Mouse (Mus musculus): Measurements from ENCODE around the gene Tbc1d10a.

The Tbc1d10a gene

DNA sequence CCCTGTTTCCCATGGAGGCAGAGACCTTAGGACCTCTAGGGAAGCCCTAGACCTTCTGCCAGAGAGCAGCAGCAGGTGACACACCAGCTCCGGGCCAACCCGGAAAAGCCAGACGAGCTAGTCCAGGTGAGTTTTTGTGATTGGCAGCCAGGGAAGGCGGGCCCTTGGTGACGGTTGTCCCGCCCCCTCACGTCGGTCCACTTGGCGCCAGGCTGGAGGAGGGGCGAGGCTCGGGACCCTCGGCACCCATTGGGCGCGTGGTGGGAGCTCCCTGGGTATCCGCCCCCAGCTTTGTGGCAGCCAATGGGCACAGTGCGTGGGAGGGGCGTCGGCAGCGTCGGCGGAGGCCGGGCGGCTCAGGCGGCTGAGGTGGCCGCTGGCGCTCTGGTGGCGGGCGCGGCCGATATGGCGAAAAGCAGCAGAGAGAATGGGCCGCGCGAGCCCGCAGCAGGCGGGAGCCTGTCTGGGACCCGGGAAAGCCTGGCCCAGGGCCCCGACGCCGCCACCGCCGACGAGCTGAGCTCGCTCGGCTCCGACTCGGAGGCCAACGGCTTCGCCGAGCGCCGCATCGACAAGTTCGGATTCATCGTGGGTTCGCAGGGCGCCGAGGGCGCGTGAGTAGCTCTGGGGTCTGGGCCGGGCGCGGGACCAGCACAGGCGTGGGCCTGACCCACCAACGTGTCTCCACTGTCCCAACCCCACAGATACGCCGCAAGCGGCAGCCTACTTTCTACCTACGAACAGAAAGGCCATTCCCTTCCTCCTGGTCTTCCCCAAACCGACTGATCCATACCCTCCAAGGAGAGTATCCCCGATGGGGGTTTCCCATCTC is at the start of gene Tbc1d10a:
Tbc1d10a (plus strand) TSS at position 304 of the 832 bp plus-strand sequence.
- peak; percentile 99 for DNase-seq (ENCODE audit: inconsistent ontology term)

- no peak for DNase-seq (ENCODE audit: inconsistent ontology term)
Measured at GRCm38 (mm10) chr11:4138964-4139363, 47.6 kb upstream of the Tbc1d10a start.

- DNase-seq (ENCODE audit: inconsistent ontology term), result no peak
Measured at GRCm38 (mm10) chr11:4141505-4141904, 45.1 kb upstream of the Tbc1d10a start.

GRCm38 (mm10) chr11:4142352-4142751 is 44.2 kb upstream of the Tbc1d10a start:
- no peak for DNase-seq (ENCODE audit: inconsistent ontology term)

DNA sequence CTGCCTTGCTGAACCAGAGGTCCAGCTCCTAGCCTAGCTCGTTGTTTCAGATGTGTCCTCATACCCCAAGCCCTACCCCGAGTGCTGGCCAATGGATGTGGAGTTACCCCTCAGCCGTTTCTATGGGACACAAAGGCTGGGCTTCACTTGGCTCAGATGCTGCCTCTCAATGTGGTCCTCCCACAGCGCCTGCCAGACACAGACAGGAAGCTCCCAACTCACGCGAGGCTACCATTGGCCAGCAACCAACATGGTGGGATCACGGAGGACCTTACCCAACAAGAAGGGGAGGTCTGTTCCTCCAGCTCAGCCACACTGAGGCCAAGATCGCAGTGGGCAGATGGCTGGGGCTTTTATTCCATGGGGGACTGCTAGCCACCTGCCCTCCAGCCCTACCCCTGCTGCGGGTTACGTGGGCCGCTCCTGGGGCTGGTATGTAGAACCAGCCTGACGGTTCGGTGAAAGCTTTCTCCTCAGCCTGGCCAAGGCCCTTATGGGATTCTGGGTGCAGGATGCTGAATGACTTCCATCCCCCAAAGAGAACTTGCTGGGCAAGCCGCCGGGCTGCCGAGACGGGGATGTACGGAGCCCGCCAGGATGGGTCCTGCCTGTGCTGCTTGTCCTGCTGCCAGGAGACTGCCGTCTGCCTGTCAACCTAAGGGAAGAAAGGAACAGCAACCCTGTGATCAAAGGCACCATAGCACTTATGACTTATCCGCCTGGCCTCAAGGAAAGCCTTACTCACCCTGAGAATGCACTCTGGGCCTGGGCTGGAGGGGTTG is 43.1 kb upstream of the Tbc1d10a start:
- DNase-seq (ENCODE audit: inconsistent ontology term), result no peak

GRCm38 (mm10) chr11:4146381-4146780 is 40.2 kb upstream of the Tbc1d10a start:
- DNase-seq (ENCODE audit: inconsistent ontology term), result no peak

DNA sequence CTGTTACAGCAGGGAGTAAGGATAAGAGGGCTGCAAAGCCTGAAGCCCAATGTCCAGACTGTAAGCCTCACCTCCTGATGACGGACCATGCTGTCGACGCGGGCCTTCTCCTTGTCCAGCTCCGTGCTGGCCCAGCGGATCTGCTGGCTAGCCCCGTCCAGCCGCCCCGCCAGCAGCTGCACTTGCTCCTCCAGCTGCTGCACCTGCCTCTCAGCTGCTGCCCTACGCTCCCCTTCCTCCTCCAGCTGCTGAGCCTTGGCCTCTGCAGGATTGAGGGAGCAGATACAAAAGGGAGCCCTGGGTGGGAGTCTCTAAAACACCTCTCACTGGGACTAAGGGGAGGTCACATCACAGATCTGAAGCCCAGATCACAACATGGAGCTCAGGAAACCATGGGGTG is 39.5 kb upstream of the Tbc1d10a start:
- DNase-seq (ENCODE audit: inconsistent ontology term), result no peak

GRCm38 (mm10) chr11:4148120-4148519 is 38.5 kb upstream of the Tbc1d10a start:
- DNase-seq (ENCODE audit: inconsistent ontology term), result no peak

DNA sequence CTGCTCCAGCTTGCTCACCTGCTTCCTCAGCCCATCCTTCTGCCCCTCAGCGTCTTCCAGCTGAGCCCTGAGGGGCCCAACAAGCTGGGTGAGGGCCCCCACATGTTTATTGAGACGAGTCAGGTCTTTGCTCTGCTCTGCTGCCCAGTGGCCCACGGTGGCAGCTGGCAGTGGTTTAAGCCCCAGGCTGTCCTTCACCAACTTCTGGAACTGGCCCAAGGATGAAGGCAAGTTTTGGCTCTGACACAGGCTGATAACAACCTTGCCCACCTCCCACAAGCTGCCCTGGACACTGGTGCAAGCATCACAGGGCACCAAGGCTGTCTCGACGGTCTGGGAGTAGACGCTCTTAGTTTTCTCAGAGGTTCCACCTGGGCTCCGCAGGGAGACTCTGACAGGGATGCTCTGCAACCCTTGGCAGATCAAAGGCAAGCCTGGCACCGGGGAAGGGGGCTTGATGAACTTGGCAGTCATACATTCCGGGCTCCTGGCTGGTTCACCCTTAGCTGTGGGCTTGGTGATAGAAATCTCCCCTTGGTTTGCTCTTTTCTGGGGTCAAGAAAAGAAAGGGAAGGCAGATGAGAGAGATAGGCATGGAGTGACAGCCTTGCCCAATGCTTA is 37.9 kb upstream of the Tbc1d10a start:
- DNase-seq (ENCODE audit: inconsistent ontology term), result no peak

DNA sequence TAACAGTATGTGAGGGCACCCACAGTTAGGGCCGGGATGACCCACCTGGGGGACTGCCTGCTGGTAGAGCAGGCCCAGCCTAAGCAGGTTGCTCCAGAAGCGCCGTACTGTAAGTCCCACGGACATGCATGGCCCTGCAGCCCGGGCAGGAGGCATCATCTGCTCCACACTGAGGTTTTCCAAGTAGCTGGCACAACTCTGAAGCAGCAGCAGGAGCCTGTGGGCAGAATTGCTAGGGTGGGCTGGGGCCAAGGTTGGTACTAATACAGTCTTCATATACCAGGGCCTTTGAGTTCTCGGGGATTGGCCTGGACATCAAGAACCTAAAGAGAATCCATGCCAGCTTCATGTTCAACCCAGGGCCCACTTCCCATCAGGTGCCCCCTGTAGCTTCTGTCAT is 36.7 kb upstream of the Tbc1d10a start:
- no peak for DNase-seq (ENCODE audit: inconsistent ontology term)

GRCm38 (mm10) chr11:4153694-4154093 is 32.9 kb upstream of the Tbc1d10a start:
- no peak for DNase-seq (ENCODE audit: inconsistent ontology term)

DNA sequence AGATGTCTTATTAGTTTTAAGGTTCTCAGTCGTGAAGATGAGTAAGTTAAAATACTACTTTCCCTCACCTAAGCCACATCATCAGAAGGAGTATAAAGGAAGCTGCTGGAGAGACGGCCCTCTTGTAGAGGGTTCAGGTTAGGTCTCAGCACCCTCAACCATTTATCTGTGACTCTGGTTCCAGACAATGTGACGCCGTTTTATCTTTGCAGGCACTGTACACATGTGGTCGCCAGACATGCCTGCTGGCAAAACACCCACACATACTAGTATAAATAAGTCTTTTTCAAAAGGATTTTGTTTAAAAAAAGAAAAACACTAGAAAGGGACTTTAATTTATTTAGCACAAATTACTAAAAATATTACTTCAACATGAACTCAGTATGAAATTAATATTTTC is 30.9 kb upstream of the Tbc1d10a start:
- no peak for DNase-seq (ENCODE audit: inconsistent ontology term)

DNA sequence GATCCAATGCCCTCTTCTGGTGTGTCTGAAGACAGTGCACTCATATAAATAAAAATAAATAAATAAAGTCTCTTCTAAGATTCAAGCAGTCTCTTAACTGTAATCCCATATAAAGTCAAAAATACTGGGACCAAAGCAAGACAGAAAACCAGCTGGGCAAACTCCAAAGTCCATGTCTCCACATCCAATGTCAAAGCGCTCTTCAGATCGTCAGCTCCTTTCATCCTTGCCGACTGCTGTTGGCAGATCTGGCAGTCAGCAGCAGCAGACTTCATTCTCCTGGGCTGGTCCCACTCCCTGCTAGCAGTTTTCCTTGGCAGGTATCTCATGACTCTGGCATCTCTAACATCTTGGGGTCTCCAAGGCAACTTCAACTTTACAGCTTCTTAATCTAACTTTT is 27.9 kb upstream of the Tbc1d10a start:
- no peak for DNase-seq (ENCODE audit: inconsistent ontology term)

DNA sequence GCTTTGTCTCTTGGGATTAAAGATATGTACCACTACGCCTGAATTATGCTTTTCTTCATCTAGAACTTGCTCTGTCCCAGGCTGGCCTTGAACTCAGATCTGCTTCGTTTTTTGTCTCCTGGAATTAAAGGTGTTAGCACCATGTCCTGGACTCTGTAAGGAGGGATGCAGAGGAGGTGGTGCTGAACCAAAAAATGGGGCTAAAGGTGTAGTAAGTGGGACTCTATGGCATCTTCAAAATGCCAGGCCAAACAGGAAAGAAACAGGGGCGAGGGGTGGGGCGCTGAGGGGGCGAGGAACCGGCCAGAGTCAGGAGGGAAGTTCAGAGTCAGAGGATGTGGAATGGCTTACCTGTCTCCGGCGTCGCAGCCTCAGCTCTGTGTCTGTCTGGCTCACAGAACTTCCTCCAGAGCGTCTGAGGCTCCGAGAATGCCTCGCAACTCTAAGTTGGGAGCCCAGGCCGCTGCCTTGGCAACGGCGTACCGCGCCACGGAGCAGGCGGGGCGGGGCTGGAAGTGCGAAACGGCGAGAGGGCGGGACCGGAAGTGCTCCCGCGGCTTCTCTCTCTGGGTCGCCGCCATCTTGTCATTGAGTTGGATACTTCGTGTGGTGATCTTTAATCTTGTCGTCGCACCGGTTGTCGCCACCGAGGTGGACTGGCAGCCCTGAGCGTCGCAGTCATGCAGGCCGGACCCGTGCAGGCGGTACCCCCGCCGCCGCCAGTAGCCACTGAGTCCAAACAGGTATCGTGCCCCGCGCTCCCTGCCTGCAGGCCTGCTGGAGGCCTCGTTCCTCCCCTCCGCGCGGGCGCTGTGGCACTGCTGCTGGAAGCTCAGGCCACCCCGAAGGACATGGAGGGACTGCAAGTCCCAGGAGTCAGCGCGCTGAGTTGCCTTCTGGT is 26.5 kb upstream of the Tbc1d10a start, which contains the start of the genes Ccdc157 and Sf3a1:
Ccdc157 (minus strand) TSS at position 486 of the 901 bp plus-strand sequence.
Sf3a1 (plus strand) TSS at position 543 of the 901 bp plus-strand sequence.
- DNase-seq (ENCODE audit: inconsistent ontology term), result peak; percentile 93

DNA sequence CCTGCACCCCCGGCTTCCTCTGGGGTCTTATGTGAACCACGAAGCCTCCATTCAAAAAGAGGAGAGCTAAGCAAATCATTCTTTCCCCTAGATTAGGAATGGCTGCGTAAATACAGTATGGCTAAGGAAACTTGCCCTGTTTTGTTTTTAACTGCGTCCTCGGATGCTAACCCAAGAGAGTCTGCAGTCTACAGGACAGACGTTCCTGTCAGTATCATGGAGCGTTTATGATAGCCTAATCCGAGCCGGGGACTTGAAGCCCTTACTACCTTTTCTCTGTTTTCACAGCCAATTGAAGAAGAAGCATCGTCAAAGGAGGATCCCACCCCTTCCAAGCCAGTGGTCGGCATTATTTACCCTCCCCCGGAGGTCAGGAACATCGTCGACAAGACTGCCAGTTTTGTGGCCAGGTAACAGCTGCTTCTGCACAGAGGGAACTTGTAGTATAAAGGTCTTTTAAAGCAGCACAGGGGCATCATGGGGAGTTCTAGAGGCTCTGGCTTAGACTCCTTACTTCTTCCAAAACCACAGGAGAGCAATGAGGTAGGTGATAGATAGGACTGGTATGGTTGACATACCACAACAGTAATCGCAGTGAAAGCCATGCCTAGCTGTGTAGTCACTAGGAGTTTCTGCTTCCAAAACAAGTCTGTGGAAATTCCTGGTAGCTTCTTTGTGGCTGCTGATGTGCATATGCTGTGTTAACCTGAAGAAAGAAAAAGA is 25.7 kb upstream of the Tbc1d10a start:
- peak; percentile 29 for DNase-seq (ENCODE audit: inconsistent ontology term)

DNA sequence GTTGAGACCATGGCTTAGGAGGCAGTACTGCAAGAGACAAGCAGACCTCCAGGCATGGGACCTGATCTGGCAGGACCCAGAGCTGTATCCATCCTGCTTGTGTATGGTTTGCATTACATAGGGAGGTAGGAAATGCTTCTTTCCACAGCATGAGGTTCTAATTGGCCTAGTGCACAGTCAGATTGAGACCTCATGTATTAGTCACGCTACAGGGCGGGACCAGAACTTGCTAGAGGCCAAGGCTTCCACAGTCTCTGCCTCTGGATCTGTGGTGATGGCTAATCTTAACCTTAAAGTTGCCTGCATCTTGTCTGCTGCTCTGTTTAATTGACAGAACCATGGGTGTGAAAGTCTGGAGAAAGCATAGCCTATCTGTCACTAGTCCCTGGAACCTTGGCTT is 21.9 kb upstream of the Tbc1d10a start:
- DNase-seq (ENCODE audit: inconsistent ontology term), result no peak

- no peak for DNase-seq (ENCODE audit: inconsistent ontology term)
Measured at GRCm38 (mm10) chr11:4166467-4167090, 20.0 kb upstream of the Tbc1d10a start.

DNA sequence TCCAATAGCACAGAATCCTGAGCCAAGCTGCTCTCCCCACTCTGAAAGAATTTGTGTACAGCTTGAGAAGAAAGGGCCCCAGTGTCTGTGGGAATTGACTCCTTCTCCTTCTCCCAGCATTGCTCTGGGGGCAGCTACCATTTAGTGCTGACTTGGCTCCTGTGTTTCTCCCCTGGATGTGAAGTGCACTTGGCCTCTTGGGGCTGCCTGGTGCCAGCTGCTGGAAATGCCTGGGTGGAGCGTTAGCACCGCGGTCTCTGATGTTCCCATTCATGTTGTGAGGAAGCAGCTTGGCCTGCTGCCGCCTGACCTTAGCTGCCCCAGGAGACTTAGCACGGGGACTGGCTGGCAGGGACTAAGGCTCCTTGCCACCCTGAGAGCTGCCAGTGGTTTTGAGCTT is 12.0 kb upstream of the Tbc1d10a start:
- DNase-seq (ENCODE audit: inconsistent ontology term), result peak; percentile 72

- peak; percentile 63 for DNase-seq (ENCODE audit: inconsistent ontology term)
Measured at GRCm38 (mm10) chr11:4177716-4178115, 8.9 kb upstream of the Tbc1d10a start.

DNA sequence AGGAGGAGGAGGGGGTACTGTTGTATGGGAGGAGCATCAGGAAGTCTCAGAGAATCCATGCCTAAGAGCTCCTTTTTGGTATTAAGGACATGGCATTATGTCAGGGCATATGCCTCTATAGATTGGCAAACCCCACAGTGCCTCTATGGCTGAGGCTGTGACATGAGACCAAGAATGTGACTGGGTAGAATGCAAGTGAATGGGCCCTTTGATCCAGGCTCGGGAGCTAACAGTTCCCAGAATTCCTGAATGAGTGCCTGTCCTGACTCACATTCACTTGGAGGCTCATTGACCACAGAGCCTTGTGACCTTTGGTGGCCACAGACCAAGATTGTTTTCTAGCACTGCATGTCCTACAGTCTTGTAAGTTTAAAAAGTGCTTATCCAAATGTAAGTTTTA is 4.5 kb upstream of the Tbc1d10a start:
- DNase-seq (ENCODE audit: inconsistent ontology term), result peak; percentile 94
